Mouse (Mus musculus) 416B (cell line): ENCODE results near the gene Cmklr1.
A peak's percentile ranks its signal among the peaks of the same experiment; 100 is the strongest.

Experiments used
- DNase-seq: peaks from one replicate; pipeline ENCODE4 v3.0.0; 2011; ENCODE audit warnings: low read depth

The Cmklr1 gene

GRCm38 (mm10) chr5:113650035-113650865, at the start of gene Cmklr1:
Gene Cmklr1, minus strand, starts transcription at chr5:113650426.
- DNase-seq: no peak

GRCm38 (mm10) chr5:113694415-113694814, 44.2 kb upstream of the Cmklr1 start:
- DNase-seq: no peak

DNA sequence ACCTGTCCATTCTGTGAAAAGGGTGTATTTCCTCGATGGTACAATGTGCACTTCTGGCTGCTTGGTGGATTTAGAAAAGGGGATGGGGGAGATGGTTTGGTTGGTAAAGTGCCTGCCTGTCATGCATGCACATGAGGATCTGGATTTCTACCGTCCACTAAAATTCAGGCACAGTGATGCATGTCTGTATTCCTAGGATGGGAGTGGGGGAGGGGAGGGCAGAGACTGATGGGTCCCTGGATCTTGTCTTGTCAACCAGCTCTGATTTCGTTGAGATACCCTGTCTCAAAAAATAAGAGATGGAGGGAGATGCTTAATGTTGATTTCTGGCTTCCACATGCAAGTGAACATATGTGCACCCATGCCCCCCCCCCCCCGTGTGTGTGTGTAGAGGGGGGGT, 43.8 kb upstream of the Cmklr1 start:
- DNase-seq: no peak

GRCm38 (mm10) chr5:113693196-113693755, 43.0 kb upstream of the Cmklr1 start:
- DNase-seq: no peak

- no peak for DNase-seq
Observed at GRCm38 (mm10) chr5:113690866-113691265, 40.6 kb upstream of the Cmklr1 start.

- DNase-seq: no peak
Observed at GRCm38 (mm10) chr5:113690069-113690548, 39.9 kb upstream of the Cmklr1 start.

DNA sequence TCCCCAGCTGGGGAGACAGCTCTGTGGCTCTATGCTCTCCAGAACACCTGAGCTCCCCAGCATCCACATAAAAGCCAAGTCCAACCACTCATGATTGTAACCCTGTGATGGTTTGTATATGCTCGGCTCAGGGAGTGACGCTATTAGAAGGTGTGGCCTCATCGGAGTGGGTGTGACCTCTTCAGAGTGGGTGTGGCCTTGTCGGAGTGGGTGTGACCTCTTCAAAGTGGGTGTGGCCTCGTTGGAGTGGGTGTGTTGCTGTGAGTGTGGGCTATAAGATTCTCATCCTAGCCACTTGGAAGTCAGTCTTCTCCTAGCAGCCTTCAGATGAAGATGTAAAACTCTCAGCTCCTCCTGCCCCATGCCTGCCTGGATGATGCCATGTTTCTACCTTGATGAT, 37.3 kb upstream of the Cmklr1 start:
- no peak for DNase-seq

- no peak for DNase-seq
Observed at GRCm38 (mm10) chr5:113685471-113685870, 35.2 kb upstream of the Cmklr1 start.

- DNase-seq: no peak
Observed at GRCm38 (mm10) chr5:113683246-113683645, 33.0 kb upstream of the Cmklr1 start.

DNA sequence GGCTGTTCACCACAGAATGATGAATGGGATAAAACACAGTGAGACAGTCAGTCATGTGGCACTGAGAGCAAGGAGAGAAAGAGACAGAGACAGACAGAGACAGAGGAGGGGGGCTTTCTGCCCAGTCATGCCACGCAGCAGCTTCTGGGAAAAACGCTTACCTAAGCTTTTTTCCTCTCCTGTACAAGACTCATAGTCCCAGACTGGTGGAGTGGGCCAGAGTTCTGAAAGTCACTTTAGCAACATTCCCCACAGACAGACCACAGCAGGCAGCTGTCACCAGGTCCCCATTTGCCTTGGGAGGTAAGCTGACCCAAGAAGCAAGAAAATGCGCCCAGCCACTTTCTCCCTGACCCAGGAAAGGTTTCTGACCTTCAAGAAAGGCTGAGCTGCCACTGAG, 32.2 kb upstream of the Cmklr1 start:
- no peak for DNase-seq

- DNase-seq: no peak
Observed at GRCm38 (mm10) chr5:113681219-113681618, 31.0 kb upstream of the Cmklr1 start.

DNA sequence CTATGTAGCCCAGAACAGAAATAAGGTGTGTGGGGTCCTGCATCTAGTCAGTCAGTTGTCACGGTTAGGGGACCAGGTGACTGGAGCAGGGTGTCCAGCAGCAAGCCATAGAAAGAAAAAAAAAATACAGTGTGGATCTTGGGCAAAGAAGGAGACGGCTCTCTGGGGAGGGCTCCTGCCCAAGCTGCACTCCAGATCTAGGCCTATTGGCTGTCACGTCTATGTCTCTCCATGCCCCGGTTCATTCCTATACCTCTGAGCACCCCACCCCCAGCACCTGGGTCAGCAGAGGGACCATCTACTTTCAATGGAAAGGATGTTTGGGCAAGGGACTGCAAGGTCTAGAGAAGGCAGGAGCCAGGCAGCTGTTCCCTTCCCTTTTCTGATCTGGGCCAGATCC, 29.3 kb upstream of the Cmklr1 start:
- DNase-seq: no peak

DNA sequence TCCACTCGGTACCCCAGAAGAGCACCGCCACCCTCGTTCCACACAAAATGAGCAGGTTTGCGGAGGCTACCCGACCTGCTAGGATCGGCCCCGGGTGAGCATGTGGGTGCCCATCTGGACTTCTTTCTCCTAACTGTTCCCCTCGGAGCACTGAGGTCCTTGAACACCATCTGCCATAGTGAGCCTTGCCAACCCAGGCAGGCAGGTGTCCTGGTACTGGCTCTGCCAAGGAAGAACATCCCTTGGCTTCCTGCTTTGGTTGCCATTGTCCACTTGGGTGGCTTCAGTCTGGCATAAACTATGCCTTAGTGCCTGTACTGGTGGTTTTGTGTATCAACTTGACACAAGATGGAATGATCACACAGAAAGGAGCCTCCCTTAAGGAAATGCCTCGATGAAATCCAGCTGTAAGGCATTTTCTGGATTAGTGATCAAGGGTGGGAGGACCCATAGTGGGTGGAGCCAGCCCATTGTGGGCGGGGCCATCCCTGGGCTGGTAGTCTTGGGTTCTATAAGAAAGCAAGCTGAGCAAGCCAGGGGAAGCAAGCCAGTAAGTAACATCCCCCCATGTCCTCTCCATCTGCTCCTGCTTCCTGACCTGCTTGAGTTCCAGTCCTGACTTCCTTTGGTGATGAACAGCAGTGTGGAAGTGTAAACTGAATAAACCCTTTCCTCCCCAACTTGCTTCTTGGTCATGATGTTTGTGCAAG, 28.7 kb upstream of the Cmklr1 start:
- DNase-seq: no peak

GRCm38 (mm10) chr5:113677541-113677940, 27.3 kb upstream of the Cmklr1 start:
- DNase-seq: no peak

GRCm38 (mm10) chr5:113674851-113675250, 24.6 kb upstream of the Cmklr1 start:
- no peak for DNase-seq

DNA sequence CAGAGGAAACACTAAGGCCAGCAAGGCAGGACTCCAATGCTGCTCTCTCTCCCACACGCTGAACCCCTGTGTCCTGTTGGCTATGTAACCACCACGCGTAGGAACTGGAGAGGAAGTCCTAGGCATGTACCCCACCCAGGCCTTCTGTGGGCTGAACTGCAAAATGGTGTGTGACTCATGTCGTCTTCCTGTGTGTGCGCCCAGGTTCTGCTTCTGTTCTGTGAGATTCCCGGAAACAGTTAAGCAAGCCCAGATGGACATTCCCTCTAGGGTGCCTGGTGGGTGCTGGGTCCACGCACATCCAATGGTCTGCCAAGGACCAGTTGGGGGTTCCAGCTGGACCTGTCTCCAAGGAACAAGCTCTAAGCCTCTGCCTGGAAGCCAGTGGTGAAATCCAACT, 22.2 kb upstream of the Cmklr1 start:
- DNase-seq: peak; percentile 78

- DNase-seq: peak; percentile 97
Observed at GRCm38 (mm10) chr5:113670597-113670996, 20.4 kb upstream of the Cmklr1 start.

- DNase-seq: peak; percentile 77
Observed at GRCm38 (mm10) chr5:113670110-113670509, 19.9 kb upstream of the Cmklr1 start.

DNA sequence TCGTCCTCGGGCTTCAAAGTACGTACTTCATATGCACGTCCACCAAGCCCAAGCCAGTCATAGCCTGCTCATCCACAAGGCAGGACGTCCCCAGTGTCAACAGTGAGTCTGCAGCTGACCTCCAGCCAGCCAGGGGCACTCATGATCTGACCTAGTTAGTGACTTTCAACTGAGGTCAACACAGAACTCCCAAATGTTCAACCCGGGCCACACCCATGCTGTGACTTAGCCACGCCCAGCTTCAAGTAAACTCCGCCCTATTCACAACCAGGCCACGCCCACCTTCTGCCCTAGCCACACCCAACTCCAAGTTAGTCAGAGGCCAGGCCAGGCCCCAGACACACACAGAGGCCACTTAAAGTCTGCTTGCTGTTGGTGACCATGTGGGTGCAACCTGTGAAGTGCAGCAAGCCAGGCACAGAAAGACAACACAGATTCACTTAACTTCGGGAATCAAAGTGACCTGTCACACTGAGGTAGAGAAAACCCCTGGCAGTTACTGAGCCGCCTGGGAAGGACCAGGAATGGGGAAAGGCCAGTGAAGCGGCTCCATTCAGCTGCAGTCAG, 14.5 kb upstream of the Cmklr1 start:
- DNase-seq: no peak

DNA sequence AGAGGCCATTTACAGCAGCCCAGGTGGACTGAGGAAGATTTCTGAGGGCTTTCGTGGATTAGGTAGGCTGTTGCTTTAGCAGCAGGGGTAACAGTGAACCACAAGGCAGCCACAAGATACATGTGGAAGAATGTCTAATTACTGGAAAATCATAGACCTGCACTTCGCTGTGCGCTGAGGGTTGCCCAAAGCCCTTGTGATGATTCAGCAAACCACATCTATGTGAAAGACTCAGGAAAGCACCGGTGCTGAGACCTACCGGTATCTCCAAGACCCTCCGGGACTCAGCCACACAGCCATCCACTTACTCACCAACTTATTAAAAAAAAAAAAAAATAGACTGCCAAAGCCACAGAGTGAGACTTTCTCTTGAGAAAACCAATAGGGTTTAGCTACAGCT, 13.9 kb upstream of the Cmklr1 start:
- no peak for DNase-seq

- no peak for DNase-seq
Observed at GRCm38 (mm10) chr5:113660872-113661271, 10.6 kb upstream of the Cmklr1 start.

DNA sequence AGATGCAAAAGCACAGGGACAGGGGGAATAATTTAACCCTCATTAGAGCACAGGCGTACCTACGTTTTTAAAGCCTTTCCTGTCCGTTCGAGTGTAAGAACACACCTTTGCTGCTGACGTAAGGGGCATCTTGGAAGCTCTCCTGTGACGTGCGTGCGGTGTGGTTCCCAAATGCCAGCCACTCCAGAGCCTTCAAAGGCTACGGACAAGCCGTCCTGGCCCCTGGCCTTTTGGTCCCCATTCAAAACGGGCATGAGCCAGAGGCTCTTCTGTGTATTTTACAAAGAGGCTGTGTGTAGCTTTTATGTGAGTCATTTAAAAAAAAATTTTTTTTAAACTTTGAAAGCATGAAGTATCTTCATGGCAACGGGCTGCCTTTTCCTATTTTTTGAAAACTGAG, 4.6 kb upstream of the Cmklr1 start:
- DNase-seq: no peak

GRCm38 (mm10) chr5:113654206-113654605, 4.0 kb upstream of the Cmklr1 start:
- no peak for DNase-seq
